28 mouse cellular contexts compared by ENCODE assay signal in the genomic region with DNA sequence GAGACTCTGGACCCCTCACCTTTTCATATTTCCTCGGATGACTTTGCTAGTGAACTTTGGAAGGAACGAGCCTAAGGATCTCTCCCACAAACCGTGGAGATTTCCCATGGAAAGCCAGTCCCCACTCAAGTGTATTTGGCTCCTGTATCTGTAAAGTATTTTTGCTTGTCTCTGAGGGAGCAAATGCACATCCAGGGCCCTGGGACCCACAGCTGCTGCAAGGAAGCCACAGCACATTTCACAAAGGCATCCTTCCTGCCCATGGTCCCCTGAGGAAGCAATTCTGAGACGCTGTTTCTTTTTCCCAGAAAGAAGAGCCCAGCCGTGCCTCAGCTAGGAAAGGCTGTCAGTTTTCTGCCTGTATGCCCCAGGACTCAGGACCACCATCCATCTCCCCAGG.
A peak's percentile ranks its signal among the peaks of the same experiment; 100 is the strongest.
DNase-seq lines count a peak whose midpoint lies in the region; ATAC-seq and TF ChIP-seq lines count a peak whose summit lies in the region.
"Had no signal": no experiment of that assay in that cellular context is flagged by ENCODE, and none has a peak within 500 bp of the region (broad histone marks: within the 10 kb centered on the region; RNA-seq: fewer than 3 reads in every experiment).

No protein-coding gene starts in this region.

- H3K9ac ChIP-seq in embryonic facial prominence, embryonic 15.5 days: no peak overlapping the region
- H3K9ac ChIP-seq: forebrain, embryonic 13.5 days; hindbrain, embryonic 13.5 days; intestine, embryonic 15.5 days had no signal

- H3K36me3 ChIP-seq in embryonic facial prominence, embryonic 15.5 days: no peaks in the 10 kb centered on the region
- H3K36me3 ChIP-seq: forebrain, embryonic 10.5 days; G1E; hindbrain, embryonic 10.5 days; hindbrain, embryonic 13.5 days; intestine, embryonic 15.5 days had no signal

- peak overlapping the region; percentile 12; the same call in 1 of the 2 replicates for H3K27ac ChIP-seq in gastrocnemius, adult 2 months
- H3K27ac ChIP-seq in embryonic facial prominence, embryonic 15.5 days (replicated peaks): peak overlapping the region; percentile 79
- H3K27ac ChIP-seq: forebrain, embryonic 10.5 days; forebrain, embryonic 13.5 days; heart, adult 2 months; hindbrain, embryonic 10.5 days; hindbrain, embryonic 13.5 days; intestine, embryonic 15.5 days had no signal

- H3K4me3 ChIP-seq in gastrocnemius, adult 2 months: no peak overlapping the region
- no peak overlapping the region for H3K4me3 ChIP-seq in embryonic facial prominence, embryonic 15.5 days (replicated peaks)
- H3K4me3 ChIP-seq: forebrain, embryonic 10.5 days; forebrain, embryonic 13.5 days; heart, adult 2 months; hindbrain, embryonic 10.5 days; hindbrain, embryonic 13.5 days; intestine, embryonic 15.5 days had no signal

- no peak for TF ChIP-seq CTCF in gastrocnemius, adult 2 months (IDR thresholded peaks at IDR 0.05)

- peaks cover 12% of the 10 kb centered on the region; the same call in 1 of the 2 replicates for H3K4me1 ChIP-seq in embryonic facial prominence, embryonic 15.5 days
- H3K4me1 ChIP-seq: forebrain, embryonic 13.5 days; hindbrain, embryonic 10.5 days; hindbrain, embryonic 13.5 days; intestine, embryonic 15.5 days had no signal

- H3K9me3 ChIP-seq in embryonic facial prominence, embryonic 15.5 days (replicated peaks): no peaks in the 10 kb centered on the region
- H3K9me3 ChIP-seq: forebrain, embryonic 13.5 days; hindbrain, embryonic 13.5 days; intestine, embryonic 15.5 days had no signal

- intact Hi-C loops in gastrocnemius, adult 2 months (cut with DNase I): no loop called here
- intact Hi-C loops in gastrocnemius, postnatal 36 days (cut with DNase I): no loop called here
- intact Hi-C loops in heart, postnatal 10 days (cut with DNase I): no loop called here

- peak; percentile 37 for DNase-seq in gastrocnemius, adult 2 months
- no peak for DNase-seq in gastrocnemius, postnatal 36 days
- peak; percentile 15 for DNase-seq in heart, postnatal 4 days
- no peak for DNase-seq in heart, postnatal 10 days
- DNase-seq in cerebellum, adult 11 months: no peak
- no peak for DNase-seq in kidney, postnatal 10 days
- DNase-seq: adrenal gland, adult 2 months; adrenal gland, postnatal 14 days; B cell, adult 2 months; cerebellum, adult 2 months; cerebellum, adult 9-11 months; cerebellum, postnatal 25 days; gastrocnemius, postnatal 14 days; kidney, adult 11 months; kidney, adult 8-10 months had no signal

- no peak for ATAC-seq in embryonic facial prominence, embryonic 15.5 days (ENCODE audit: insufficient number of reproducible peaks, low FRiP score, low TSS enrichment, low read depth)
- ATAC-seq: forebrain, embryonic 13.5 days; forebrain, embryonic 16.5 days; hindbrain, embryonic 16.5 days; intestine, embryonic 15.5 days; Patski had no signal

- H3K27me3 ChIP-seq in embryonic facial prominence, embryonic 15.5 days: no peaks in the 10 kb centered on the region
- H3K27me3 ChIP-seq: CH12.LX; forebrain, embryonic 13.5 days; hindbrain, embryonic 13.5 days; intestine, embryonic 15.5 days; Patski had no signal

- H3K4me2 ChIP-seq in embryonic facial prominence, embryonic 15.5 days (replicated peaks): no peak overlapping the region
- H3K4me2 ChIP-seq: forebrain, embryonic 13.5 days; heart, embryonic 11.5 days; hindbrain, embryonic 13.5 days; intestine, embryonic 15.5 days had no signal

- 37% methylated on average over 5 of the region's 5 CpGs for WGBS in embryonic facial prominence, embryonic 15.5 days

Comparison
In these comparisons a context has a peak if more than half of its experiments do, and no peak if none do; other contexts are left out.
1. DNase-seq: peak in gastrocnemius, adult 2 months (single experiment) and heart, postnatal 4 days (single experiment); none in gastrocnemius, postnatal 36 days (0 of 2), heart, postnatal 10 days (0 of 2), cerebellum, adult 11 months (single experiment) and kidney, postnatal 10 days (single experiment).